Mouse (Mus musculus) embryo, embryonic 11 days (tissue): ENCODE measurements around the gene Bmper.

Experiments
- DNase-seq: peaks from one replicate; pipeline ENCODE4 v3.0.0-alpha.2; 2015

Gene Bmper

DNA sequence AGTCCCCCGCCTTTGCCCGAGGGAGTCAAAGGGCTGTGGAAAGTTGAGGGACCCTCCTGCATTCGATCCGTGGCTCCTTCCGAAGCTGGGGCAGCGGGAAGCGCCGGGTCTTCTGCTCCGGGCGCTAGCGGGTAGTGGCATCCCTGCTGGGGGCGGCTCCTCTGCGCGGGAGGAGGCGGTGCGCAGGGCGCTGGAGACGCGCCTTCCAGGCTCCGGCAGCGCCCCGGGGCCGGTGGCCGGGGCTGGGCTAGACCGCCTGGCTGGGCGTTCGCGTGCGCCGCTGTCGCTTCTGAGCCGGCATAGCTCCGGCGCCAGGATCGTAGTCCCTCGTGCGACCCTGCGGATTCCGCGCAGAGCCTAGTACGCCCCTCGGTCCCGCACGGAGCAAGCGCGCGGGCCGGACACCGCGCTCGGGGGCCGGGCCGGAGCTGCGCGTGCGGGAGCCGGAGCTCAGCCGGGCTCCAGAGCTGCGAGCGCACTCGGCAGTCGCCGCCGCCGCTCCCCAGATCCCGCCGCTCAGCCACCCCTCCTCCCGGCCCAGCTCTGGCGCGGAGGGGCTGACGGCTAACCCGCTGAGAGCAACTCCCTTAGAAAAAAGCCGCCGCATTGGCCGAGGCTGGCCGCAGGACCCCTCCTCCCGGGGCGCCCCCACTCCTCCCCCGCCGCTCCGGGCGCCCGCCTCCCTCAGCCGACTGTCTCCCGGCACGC lies at the start of gene Bmper:
Gene Bmper, plus strand, starts transcription at position 236 of the 708 bp plus-strand sequence.
- DNase-seq = peak; percentile 85

DNA sequence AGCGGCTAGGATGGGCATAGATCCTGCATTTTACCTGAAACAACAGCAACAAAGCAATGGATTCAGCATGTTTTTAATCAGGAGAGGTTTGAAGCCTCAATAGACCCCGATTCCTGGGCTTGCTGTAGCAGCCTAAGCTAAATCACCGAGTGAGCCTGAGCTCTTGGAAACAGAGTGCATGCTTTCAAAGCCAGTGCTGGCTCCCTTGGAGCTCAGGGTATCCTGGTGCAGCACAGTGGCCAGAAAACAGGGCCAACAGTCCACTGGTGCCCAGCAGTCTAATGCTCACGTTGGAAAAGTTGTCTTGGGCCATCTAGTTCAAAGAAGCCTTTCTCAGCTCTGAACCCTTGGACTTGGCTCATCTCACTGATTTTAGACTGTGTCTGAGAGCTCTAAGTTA lies 45.4 kb upstream of the Bmper start:
- no peak for DNase-seq

- DNase-seq = no peak
These were observed 35.7 kb upstream of the Bmper start for GRCm38 (mm10) chr9:23187181-23187580.

DNA sequence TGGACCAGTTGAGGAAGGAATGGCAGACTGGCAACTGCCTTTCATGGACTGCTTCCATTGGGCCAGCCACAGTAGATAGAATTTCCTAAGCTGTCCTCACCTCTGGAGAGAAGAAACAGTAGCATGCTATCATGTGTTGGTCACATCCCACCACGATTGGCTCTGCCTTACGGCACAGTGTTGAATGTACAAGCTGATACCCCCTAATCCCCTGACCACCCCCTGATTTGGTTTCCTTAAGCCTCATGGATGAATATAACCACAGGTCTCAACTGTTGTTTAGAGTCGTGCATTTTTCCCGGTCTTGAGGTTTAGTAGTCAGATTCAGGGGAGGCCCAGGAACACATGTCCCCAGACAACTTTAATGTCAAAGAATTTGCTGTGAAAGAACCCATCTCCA lies 34.7 kb upstream of the Bmper start:
- no peak for DNase-seq

- no peak for DNase-seq
These were observed 31.9 kb upstream of the Bmper start for GRCm38 (mm10) chr9:23190950-23191349.

- DNase-seq = no peak
These were observed 31.4 kb upstream of the Bmper start for GRCm38 (mm10) chr9:23191431-23191830.

DNA sequence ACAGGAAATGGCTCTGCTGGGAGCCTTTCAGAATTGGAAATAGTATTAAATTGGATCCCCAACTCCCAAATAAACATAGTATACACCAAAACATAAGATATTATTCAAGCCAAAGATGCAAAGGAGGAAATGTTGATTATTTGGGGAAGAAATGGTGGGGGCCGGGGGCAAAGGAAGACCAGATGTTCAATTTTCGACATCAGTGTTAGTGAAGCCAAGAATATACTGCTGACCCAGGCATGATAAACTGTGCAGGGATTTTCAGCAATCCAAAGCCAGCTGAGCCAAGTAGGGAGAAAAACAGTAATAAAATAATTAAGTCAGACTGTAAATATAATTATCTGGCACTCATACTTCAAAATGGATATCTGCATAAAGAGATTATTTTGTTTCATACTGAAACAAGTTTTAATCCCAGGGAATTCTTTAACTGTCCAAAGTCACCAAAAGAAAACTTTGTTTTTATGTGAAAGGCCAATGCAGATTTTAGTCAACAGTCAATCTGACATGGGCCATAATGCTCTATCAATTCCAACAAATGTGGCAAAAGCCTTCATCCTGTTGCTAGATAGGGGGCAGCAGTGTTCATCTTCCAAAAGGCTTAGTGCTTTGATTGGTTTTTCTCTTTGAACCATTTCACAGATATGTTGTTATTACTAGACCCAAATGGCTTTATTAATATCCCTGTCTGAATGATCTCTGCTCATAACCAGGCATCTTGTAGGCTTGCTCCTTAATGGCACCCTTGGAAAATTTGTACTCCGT lies 30.1 kb upstream of the Bmper start:
- no peak for DNase-seq

DNA sequence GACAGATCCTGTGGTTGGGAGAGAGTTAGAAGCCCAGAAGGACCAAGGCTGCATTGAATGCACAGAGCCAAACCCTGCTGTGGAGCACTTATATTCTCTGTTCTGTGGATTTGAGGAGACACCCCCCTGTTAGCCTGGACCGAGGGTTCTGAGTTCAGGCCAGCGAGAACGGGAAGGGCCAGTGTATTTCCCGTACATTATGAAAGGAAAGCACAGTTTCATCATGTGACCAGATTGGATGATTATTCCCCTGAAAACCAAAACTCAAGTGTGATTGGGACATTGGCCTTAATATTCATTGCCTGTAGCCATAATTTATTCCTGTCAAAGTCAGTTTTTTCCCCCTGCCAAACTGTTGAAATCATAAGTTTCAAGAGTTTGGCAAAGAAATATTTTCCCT lies 23.9 kb upstream of the Bmper start:
- no peak for DNase-seq

DNA sequence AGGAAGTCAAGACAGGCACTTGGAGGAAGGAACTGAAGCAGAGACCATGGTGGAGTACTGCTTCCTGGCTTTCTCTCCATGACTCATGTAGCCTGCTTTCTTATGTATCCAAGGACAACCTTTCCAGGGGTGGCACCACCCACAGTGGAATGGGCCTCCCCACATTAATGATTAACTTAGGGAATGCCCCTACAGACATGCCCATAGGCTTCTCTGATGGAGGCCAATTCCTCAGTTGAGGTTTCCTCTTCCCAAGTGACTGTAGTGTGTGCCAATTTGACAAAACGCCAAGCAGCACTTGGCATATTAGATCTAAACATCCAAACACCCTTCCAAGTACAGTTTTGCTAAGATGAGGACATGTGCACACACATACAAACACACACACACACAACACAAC lies 23.0 kb upstream of the Bmper start:
- no peak for DNase-seq

- no peak for DNase-seq
These were observed 22.0 kb upstream of the Bmper start for GRCm38 (mm10) chr9:23200828-23201227.

DNA sequence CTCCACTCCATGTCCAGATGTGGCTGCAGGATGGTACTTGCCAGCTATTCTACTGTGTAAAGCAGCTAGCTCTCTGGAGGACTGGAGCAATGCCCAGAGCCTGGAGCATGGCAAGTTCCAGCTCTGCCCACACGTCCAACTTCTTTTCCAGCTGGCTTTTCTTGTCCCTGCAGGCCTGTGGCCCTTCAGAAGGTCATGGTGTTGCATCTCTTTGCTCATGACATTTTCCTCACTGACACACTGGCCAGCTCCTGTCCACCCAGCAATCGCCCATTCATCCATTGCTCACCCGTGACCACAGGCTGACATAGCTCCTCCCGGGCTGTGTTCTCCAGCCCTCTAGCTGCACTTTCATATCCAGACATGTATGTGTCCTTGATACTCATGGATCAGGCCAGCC lies 20.4 kb upstream of the Bmper start:
- DNase-seq = no peak

DNA sequence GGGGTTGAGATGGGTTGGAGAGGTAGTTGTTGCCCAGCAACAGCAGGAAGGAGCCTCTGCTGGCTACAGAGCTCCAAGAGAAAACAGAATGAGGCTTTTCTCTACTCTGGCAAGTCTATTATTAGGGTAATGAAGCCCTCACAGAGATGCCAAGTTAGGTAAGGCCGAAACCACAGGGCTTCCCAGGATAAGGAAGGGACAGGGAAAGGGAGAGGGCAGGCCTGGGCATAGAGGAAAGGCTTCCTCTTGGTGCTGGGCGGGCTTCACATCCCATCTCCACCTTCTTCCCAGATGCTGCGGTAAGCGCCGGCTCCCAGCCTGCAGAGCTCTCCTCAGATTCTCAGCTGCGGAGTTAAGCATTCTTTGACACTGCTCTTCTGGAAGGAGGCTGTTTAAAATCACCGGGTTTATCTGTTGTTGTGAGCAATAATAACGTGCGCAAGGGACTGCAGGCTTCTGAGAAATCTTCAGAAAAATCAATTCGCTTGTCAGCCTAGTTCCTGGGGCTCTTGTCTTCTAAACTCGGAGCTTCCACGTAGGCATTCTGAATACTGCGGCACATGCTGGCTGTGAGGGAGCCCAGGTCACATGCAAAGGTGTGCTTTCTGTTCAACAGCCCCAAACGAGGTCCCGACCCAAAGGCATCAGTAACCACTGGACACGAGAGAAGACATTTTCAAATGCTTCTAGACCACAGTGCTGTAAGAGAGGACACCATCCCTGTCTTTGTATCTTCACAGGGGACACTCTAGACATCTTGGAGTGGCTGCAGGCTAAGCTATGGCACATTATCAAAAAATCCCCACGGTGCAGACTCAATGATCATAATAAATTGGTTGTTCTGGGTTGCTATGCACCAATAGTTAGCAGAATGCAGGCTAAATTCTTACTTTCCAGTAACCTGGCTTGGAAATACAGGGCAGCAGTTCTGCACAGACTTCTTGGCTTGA lies 18.3 kb upstream of the Bmper start:
- peak; percentile 55 for DNase-seq

DNA sequence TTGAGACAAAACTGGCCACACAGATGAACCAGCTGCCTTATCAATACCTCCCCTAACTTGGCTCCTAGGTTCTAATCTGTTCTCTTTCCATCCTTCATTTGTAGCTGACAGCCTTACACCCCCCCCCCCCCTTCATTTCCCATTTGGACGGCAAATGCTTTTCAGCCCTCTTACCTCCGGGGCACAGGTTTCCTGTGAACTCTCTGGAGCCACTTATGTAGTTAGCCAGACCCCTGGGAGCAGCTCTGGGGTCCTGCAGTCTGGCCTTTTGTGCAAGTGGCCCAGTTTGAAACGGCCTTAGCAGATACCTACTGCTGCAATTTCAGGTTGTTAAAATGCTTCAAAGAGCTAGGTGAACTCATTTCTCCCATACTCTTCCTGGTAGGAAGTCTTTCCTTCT lies 17.6 kb upstream of the Bmper start:
- peak; percentile 38 for DNase-seq

DNA sequence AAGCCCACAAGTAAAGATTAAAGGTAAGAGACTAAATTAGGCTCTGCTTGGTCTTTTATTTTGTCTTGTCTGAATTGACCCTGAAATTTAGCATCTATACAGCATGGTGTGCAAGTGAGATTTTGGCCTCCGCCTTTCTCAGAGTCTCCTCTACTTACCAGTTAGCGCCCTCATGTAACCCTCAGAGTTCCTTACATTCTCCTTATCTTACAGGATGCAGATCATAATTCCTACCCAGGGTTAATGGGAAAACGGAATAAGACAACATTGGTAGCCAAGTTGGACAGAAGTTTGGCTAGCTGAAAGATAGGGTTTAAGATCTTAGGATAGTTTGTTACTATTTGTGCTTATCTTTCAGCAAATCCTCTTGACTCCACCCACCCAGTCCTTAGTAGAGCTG lies 17.1 kb upstream of the Bmper start:
- DNase-seq = no peak

DNA sequence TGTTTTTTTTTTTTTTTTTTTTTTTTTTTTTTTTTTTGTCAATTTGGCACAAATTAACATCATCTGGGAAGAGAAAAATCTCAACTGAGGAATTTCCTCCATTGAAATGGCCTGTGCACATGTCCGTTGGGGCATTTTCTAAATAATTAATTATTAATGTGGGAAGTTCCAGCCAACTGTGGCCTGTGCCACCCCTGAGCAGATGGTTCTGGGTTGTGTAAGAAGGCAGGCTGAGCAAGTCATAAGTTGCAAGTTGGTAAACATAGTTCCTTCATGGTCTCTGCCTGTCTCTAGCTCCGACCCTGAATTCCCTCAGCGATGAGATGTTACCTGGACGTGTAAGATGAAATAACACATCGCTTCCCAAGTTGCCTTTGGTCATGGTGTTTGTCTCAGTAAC lies 16.7 kb upstream of the Bmper start:
- no peak for DNase-seq

DNA sequence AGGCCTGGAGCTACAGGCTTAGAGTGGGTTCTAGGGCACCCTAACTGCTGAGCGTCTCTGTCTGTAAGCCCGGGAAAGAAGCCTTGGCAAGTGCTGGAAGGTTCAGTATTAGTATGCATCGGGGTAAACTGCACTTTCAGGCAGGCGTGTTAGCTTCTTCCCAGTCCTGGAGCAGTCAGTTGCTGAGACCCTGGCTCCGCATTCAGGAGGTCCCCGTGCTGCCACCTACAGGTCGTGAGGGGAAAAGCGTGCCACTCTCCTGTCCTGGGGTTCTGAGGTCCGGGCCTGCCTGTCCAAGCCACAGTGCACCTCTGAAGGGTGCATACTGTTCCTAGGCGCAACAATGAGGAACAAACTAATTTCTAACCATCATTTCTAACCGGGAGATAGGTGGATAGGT lies 10.6 kb upstream of the Bmper start:
- peak; percentile 88 for DNase-seq

DNA sequence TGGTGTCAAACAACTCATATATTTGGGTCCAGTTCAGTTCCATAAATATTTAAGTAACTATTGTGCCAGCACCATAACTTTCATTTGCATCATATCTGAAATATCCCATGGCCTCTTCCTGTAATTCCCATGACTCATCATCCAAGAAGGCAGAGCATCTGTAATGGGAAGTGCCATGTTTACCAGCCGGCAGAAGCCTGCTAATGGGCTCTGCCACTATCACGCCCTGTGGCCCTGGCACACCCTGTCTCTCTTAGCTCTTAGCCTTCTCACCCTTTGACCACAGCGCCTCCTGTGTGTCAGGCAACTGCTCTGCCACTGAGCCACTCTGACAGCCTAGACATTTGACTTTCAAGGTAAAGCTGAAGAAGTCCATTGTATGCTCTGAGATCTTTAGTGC lies 3.1 kb upstream of the Bmper start:
- no peak for DNase-seq

DNA sequence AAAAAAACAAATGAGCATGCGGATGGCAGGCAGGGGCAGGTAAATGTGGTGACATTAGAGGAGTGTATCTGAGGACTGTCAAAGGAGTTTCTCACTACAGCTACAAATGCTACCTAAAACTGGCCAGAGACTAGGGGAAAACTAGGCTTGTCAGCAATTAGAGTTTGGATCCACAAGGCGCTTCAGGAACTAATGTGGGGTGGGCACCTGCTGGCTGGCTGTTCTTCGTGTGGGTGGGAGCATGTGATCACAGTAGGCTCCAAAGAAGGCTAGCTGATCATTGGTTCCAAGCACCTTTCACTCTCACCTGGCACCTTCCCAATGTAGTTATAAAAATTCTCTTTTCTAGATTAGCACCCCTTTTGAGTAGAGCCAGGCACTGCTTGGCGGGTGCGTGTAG lies 900 bp upstream of the Bmper start:
- no peak for DNase-seq

DNA sequence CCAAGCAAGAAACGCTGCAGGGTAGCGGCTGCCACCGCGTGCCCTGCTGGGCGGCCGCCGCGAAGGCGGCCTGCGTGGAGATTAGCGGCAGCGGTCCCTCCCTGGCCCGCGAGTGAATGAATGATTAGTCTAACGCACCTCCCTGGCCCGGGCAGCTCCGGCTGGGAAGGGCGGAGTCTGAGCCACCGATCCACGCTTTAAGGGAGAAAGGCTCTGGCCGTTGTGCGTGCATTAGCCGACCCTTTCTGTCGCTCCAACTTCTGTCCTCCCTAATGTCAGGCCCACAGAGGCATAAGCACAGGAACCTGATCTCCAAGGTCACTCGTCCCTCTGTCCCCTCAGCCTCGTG lies 410 bp upstream of the Bmper start:
- peak; percentile 73 for DNase-seq

DNA sequence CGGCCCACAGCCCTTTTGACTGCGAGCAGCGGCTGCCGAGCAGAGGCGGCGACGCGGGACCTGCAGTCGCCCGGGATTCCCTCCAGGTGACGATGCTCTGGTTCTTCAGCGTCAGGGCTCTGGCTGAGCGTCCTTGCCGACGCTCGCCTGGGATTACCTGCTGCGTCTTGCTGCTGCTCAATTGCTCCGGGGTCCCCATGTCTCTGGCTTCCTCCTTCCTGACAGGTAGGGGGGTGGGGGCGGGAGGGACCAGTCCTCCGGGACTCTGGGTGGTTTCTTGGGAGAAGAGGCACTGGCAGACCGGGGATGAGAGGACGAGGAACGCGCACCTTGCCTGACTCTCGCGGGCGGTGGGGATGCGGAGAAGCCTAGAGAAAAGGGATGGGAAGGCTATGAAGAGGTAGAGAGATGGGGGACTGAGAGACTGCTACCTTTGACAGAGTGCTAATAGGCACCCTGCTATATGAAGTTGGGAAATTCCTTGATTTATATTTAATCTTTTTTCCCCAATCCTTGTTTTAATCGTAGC lies 737 bp downstream of the Bmper start:
- DNase-seq = no peak

DNA sequence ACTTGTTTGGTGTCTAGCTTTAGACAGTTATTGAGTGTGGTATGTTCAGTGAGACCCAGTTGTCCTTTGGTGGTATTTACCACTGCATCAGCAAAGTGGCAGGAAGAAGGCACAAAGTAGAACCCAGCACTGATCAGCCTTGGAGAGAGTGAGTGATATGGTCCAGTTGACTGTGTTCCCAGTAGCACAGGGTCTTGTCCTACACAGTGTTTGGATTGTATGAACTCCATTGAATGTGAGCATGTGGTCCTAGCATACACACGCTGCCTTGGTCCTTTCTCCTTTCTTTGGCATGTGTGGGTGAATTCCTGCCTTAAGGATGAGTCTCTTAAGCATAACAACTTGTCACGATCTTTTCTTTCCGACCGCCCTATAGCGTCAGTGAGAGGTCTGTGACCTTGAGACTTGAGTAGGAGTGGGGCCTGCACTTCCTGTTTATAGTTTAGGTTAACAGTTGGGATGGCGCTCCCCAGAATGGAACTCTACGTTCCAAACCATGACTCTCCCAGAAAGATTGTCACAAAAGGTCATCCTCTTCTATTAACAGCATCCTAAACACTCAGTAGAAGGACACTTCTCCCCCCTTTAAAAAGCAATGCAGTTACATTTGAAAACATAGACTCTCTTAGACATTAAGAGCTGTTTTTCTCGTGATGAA lies 10.7 kb downstream of the Bmper start:
- no peak for DNase-seq

DNA sequence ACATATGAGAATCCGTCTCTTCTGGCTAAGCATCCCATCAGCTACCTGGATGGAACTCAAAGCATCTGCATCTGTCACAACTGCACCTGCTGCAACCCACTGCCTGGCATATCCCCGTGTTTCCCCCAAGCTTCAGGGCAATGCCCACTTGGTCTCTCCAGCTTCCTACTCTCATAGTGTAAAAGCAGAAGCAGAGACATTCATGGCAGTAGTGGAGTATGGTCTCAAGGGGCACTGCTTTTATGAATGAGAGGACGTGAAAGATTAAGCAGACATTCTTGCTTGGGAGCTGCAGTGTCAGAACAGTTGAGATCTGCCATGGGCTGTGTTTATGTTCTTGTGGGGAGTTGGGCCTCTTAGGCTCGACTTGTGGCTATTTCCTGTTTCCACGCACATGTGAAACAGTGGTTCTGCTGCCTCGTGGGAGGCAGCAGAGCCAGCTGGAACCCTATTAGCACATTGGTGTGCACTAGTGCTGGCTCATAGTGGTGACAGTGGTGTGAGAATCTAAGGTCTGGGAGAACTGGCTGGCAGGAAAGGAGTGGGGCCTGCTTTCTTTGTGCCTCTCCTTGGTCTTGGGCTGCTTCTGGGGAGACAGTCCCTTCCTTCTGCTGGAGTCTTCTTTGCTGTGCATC lies 12.6 kb downstream of the Bmper start:
- DNase-seq = no peak
